13 mouse cellular contexts compared by ENCODE assay signal in the genomic region with DNA sequence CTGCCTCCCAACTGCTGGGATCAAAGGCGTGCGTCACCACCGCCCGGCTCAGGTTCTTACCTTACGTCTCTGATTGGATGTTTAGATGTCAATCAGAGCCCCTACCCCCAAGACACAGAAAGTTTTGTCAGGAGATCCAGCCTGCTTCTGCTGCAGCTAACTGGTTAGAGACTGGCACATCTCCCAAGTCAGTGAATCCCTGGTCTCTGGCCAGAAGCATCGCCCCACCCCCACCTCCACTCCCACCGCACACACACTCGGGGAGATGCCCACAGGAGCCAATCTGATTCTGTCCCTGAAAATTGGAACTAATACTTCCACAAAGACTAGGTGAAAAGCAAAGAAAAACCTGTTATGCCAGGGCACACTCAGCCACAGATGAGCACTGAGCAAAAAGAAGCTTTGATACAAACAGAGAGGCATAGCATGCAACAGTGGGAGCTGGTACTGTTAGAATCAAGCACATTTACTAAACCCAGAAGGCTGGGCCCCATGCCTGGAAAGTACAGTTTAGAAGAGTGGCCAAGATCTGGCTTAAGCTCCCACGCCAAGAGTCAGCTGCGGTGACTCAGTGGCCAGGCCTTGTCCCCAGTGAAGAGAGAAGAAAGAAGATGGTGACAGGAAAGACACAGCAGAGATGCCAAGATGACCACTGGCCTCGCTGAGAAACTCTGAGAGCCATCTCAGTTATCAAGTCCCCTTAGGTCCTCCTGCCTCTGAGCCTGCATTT.
DNase-seq lines count a peak whose midpoint lies in the region; ATAC-seq lines count a peak whose summit lies in the region.
"Had no signal": no experiment of that assay in that cellular context is flagged by ENCODE, and none has a peak within 500 bp of the region (broad histone marks: within the 10 kb centered on the region; RNA-seq: fewer than 3 reads in every experiment).

No protein-coding gene starts in this region.

- no peak overlapping the region for H3K4me3 ChIP-seq in heart, embryonic 10.5 days
- no peak overlapping the region for H3K4me3 ChIP-seq in neural tube, embryonic 15.5 days (replicated peaks)
- H3K4me3 ChIP-seq in hindbrain, embryonic 12.5 days, result no peak overlapping the region
- H3K4me3 ChIP-seq: left cerebral cortex, adult 2 months; midbrain, embryonic 12.5 days had no signal

- intact Hi-C loops in left cerebral cortex, postnatal 4 days (cut with DNase I), result no loop called here

- H3K9ac ChIP-seq in neural tube, embryonic 15.5 days (replicated peaks), result no peak overlapping the region
- H3K9ac ChIP-seq in hindbrain, embryonic 12.5 days, result no peak overlapping the region
- H3K9ac ChIP-seq: liver, embryonic 14.5 days; midbrain, embryonic 12.5 days had no signal

- H3K27me3 ChIP-seq in heart, embryonic 10.5 days (ENCODE audit: insufficient read depth, poor library complexity, severe bottlenecking), result no peaks in the 10 kb centered on the region
- no peaks in the 10 kb centered on the region for H3K27me3 ChIP-seq in neural tube, embryonic 15.5 days (replicated peaks)
- no peaks in the 10 kb centered on the region for H3K27me3 ChIP-seq in hindbrain, embryonic 12.5 days
- H3K27me3 ChIP-seq: midbrain, embryonic 12.5 days had no signal

- ATAC-seq in neural tube, embryonic 15.5 days (ENCODE audit: low FRiP score), result no peak
- ATAC-seq in hindbrain, embryonic 12.5 days (ENCODE audit: low FRiP score), result no peak

- DNase-seq in left cerebral cortex, postnatal 4 days, result peak; percentile 27
- DNase-seq in left cerebral cortex, adult 18-20 months (ENCODE audit: low spot score in 2 of 2), result no peak
- peak; percentile 9 for DNase-seq in ES-CJ7 (ENCODE audit: low read depth, low spot score)
- DNase-seq in adrenal gland, postnatal 25 days, result peak; percentile 38
- DNase-seq in heart, embryonic 10.5 days (ENCODE audit: low spot score), result no peak
- no peak for DNase-seq in yolk sac, embryonic 10.5 days (ENCODE audit: low spot score)
- DNase-seq: embryo, embryonic 11 days; kidney, postnatal 25 days had no signal

- H3K9me3 ChIP-seq in heart, embryonic 10.5 days, result no peaks in the 10 kb centered on the region
- H3K9me3 ChIP-seq in neural tube, embryonic 15.5 days (replicated peaks), result no peaks in the 10 kb centered on the region
- H3K9me3 ChIP-seq in hindbrain, embryonic 12.5 days (replicated peaks), result no peaks in the 10 kb centered on the region
- H3K9me3 ChIP-seq: midbrain, embryonic 12.5 days had no signal

- H3K4me1 ChIP-seq in heart, embryonic 10.5 days, result peaks cover under 1% of the 10 kb centered on the region
- peaks cover 6% of the 10 kb centered on the region; the same call in 1 of the 2 replicates for H3K4me1 ChIP-seq in neural tube, embryonic 15.5 days
- H3K4me1 ChIP-seq in hindbrain, embryonic 12.5 days, result 0 out of 2 replicates have a peak, but pooled peaks cover 4% of the 10 kb centered on the region

- WGBS in heart, embryonic 10.5 days, result 86% methylated on average over 11 of the region's 11 CpGs
- WGBS in neural tube, embryonic 15.5 days, result 86% methylated on average over 11 of the region's 11 CpGs
- 95% methylated on average over 11 of the region's 11 CpGs for WGBS in hindbrain, embryonic 12.5 days

- no peaks in the 10 kb centered on the region for H3K36me3 ChIP-seq in heart, embryonic 10.5 days
- no peaks in the 10 kb centered on the region for H3K36me3 ChIP-seq in neural tube, embryonic 15.5 days
- H3K36me3 ChIP-seq in hindbrain, embryonic 12.5 days, result no peaks in the 10 kb centered on the region
- H3K36me3 ChIP-seq: midbrain, embryonic 12.5 days had no signal

- no peak overlapping the region for H3K4me2 ChIP-seq in neural tube, embryonic 15.5 days
- H3K4me2 ChIP-seq in hindbrain, embryonic 12.5 days (replicated peaks), result no peak overlapping the region
- H3K4me2 ChIP-seq: midbrain, embryonic 12.5 days had no signal

- H3K27ac ChIP-seq in heart, embryonic 10.5 days, result peak overlapping the region; percentile 16; the same call in 1 of the 2 replicates
- no peak overlapping the region for H3K27ac ChIP-seq in neural tube, embryonic 15.5 days (replicated peaks)
- no peak overlapping the region for H3K27ac ChIP-seq in hindbrain, embryonic 12.5 days
- H3K27ac ChIP-seq: left cerebral cortex, adult 2 months; liver, embryonic 14.5 days; midbrain, embryonic 12.5 days had no signal

Comparison
In these comparisons a context has a peak if more than half of its experiments do, and no peak if none do; other contexts are left out.
1. DNase-seq: peak in left cerebral cortex, postnatal 4 days (single experiment), ES-CJ7 (single experiment) and adrenal gland, postnatal 25 days (single experiment); none in left cerebral cortex, adult 18-20 months (0 of 2), heart, embryonic 10.5 days (single experiment) and yolk sac, embryonic 10.5 days (single experiment).